Mouse (Mus musculus) ES-E14 (cell line): ENCODE data around the gene Hinfp.

Experiments
- HCFC1 ChIP-seq: IDR thresholded peaks from 2 replicates; pipeline ENCODE4 v1.6.1; 2012; ENCODE audit warnings: low read length, inconsistent platforms, borderline replicate concordance; ENCODE audit not compliant: insufficient read depth
- MAFK ChIP-seq: IDR thresholded peaks from 2 replicates; pipeline ENCODE4 v1.6.1; 2014; ENCODE audit warnings: mild to moderate bottlenecking, low read depth, low read length, inconsistent platforms; ENCODE audit not compliant: insufficient read depth

DNA sequence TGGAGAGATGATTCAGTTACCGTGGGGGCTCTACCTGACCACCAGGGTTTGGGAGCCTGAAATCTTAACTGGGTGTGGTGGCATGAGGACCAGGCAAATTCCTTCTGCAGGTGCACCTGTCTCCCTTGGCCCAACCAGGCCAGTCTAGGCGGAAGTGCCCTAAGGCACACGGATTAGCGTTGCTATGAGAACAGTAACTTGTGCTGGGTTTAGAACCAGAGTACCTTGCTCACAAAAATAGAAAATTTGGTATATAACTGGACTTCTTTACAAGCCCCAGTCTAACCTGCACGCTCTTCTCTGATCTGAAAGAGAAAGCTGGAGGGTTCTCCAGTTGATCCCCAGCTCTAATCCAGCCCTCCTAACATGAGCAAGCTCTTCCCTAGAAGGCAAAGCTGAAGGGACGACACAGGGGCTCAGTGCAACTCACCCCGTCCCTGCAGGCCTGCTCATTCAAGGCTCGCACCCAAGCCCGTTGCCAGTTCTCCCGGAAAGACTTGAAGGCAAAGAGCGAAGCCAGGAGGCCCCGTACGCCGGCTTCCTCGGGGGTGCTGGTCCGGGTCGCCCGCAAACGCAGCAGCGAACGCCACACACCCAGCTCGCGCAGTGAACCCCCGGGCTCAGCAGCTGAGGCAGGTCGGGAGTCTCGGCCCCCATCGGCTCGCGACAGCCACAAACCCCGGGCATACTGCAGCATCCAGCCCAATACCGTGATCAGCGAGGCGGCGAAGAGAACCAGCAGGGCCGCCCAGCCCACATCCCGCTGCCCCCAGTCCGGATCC is 13.8 kb upstream of the Hinfp start:
- TF ChIP-seq MAFK, result no peak
- TF ChIP-seq HCFC1, result no peak
